Comparison of ENCODE assay signal across 8 mouse cellular contexts in genomic region chr8:105348450-105349095, GRCm38 (mm10). TPM values are rescaled to one million over a fixed set of nuclear protein-coding genes. Genes with fewer than 3 reads are reported as not detected.
DNase-seq lines count a peak whose midpoint lies in the region; ATAC-seq and TF ChIP-seq lines count a peak whose summit lies in the region.

TSS of gene Slc9a5 (plus strand) at chr8:105348843.

- H3K4me2 ChIP-seq in kidney, embryonic 14.5 days (replicated peaks; ENCODE audit: low read depth, low read length), result peak within 1 kb of the TSS; percentile 92
- H3K4me2 ChIP-seq in liver, embryonic 13.5 days, result peak within 1 kb of the TSS; percentile 95
- H3K4me2 ChIP-seq in neural tube, embryonic 15.5 days, result peak within 1 kb of the TSS; percentile 98

- DNase-seq in ovary, postnatal 10 days (ENCODE audit: low spot score), result peak; percentile 34
- no peak for DNase-seq in ovary, adult 18-20 months (ENCODE audit: low spot score)
- peak; percentile 73 to 77 for DNase-seq in cerebellum, adult 2 months
- DNase-seq in liver, embryonic 13.5 days, result no peak

- H3K9me3 ChIP-seq in kidney, embryonic 14.5 days (ENCODE audit: control insufficient read depth, low read length), result no peaks in the 10 kb centered on the region
- H3K9me3 ChIP-seq in liver, embryonic 13.5 days (replicated peaks), result no peaks in the 10 kb centered on the region
- no peaks in the 10 kb centered on the region for H3K9me3 ChIP-seq in neural tube, embryonic 15.5 days (replicated peaks)

- peak within 1 kb of the TSS; percentile 62 for H3K27ac ChIP-seq in cerebellum, adult 2 months (ENCODE audit: insufficient read depth, low read length)
- peak within 1 kb of the TSS; percentile 84; the same call in 1 of the 2 replicates for H3K27ac ChIP-seq in kidney, embryonic 14.5 days (ENCODE audit: low read depth, low read length)
- H3K27ac ChIP-seq in liver, embryonic 13.5 days, result no peak within 1 kb of the TSS; the same call in 1 of the 2 replicates
- H3K27ac ChIP-seq in neural tube, embryonic 15.5 days (replicated peaks), result peak within 1 kb of the TSS; percentile 81

- H3K4me1 ChIP-seq in cerebellum, adult 2 months (ENCODE audit: control insufficient read depth, insufficient read depth, low read length), result peaks cover 6% of the 10 kb centered on the region
- peaks cover 27% of the 10 kb centered on the region for H3K4me1 ChIP-seq in kidney, embryonic 14.5 days (ENCODE audit: control insufficient read depth, insufficient read depth, low read length)
- H3K4me1 ChIP-seq in liver, embryonic 13.5 days (replicated peaks), result peaks cover 54% of the 10 kb centered on the region
- H3K4me1 ChIP-seq in neural tube, embryonic 15.5 days, result peaks cover 49% of the 10 kb centered on the region

- H3K36me3 ChIP-seq in kidney, embryonic 14.5 days (ENCODE audit: control insufficient read depth, insufficient read depth, low read length), result no peaks in the 10 kb centered on the region
- H3K36me3 ChIP-seq in liver, embryonic 13.5 days, result no peaks in the 10 kb centered on the region
- H3K36me3 ChIP-seq in neural tube, embryonic 15.5 days, result no peaks in the 10 kb centered on the region

- no peaks in the 10 kb centered on the region for H3K27me3 ChIP-seq in cerebellum, adult 2 months (ENCODE audit: control insufficient read depth, insufficient read depth, low read length)
- H3K27me3 ChIP-seq in kidney, embryonic 14.5 days (ENCODE audit: control insufficient read depth, insufficient read depth, low read length), result no peaks in the 10 kb centered on the region
- peaks cover 74% of the 10 kb centered on the region for H3K27me3 ChIP-seq in liver, embryonic 13.5 days
- H3K27me3 ChIP-seq in neural tube, embryonic 15.5 days (replicated peaks), result peaks cover 13% of the 10 kb centered on the region

- peak; percentile 10; the same call in 1 of the 2 replicates for ATAC-seq in frontal cortex, adult (ENCODE audit: low TSS enrichment)
- ATAC-seq in kidney, embryonic 14.5 days (ENCODE audit: low FRiP score, low TSS enrichment), result peak; percentile 10; the same call in 1 of the 2 replicates
- ATAC-seq in liver, embryonic 13.5 days (ENCODE audit: low read depth), result no peak
- ATAC-seq in neural tube, embryonic 15.5 days (ENCODE audit: low FRiP score), result peak; percentile 51
- no peak for ATAC-seq in erythroid progenitor cell, adult 5-6 weeks (replicated peaks; ENCODE audit: low FRiP score, poor library complexity, severe bottlenecking)

- peak within 1 kb of the TSS; percentile 82 for H3K4me3 ChIP-seq in cerebellum, adult 2 months (replicated peaks; ENCODE audit: insufficient read depth, low read depth, low read length)
- H3K4me3 ChIP-seq in kidney, embryonic 14.5 days (ENCODE audit: low read length), result peak within 1 kb of the TSS; percentile 79
- H3K4me3 ChIP-seq in liver, embryonic 13.5 days (replicated peaks), result peak within 1 kb of the TSS; percentile 72
- H3K4me3 ChIP-seq in neural tube, embryonic 15.5 days (replicated peaks), result peak within 1 kb of the TSS; percentile 79

- TF ChIP-seq POLR2A in cerebellum, adult 2 months (IDR thresholded peaks at IDR 0.05; ENCODE audit: borderline replicate concordance, insufficient read depth, low read length), result no peak

- 0% methylated on average over 34 of the region's 34 CpGs for WGBS in cerebellum, adult 2 months
- under 1% methylated on average over 34 of the region's 34 CpGs for WGBS in kidney, embryonic 14.5 days
- WGBS in liver, embryonic 13.5 days (ENCODE audit: insufficient replicate concordance), result under 1% methylated on average over 34 of the region's 34 CpGs
- under 1% methylated on average over 34 of the region's 34 CpGs for WGBS in neural tube, embryonic 15.5 days

- peak within 1 kb of the TSS; percentile 74 for H3K9ac ChIP-seq in kidney, embryonic 14.5 days (ENCODE audit: low read depth, low read length)
- H3K9ac ChIP-seq in liver, embryonic 13.5 days, result peak within 1 kb of the TSS; percentile 79
- peak within 1 kb of the TSS; percentile 82 for H3K9ac ChIP-seq in neural tube, embryonic 15.5 days (replicated peaks)

- TF ChIP-seq CTCF in cerebellum, adult 2 months (IDR thresholded peaks at IDR 0.05; ENCODE audit: borderline replicate concordance, insufficient read depth, low read depth, low read length), result no peak

RNA-seq across cellular contexts. Expression of gene Slc9a5, which starts in this region (rescaled TPM):
- polyA plus RNA-seq in cerebellum, adult 2 months (2012; rRNA removed), result 51.7 and 62.0 TPM in 2 replicates
- polyA plus RNA-seq in kidney, embryonic 14.5 days (2014; fragmentation: Nextera tagmentation; extraction: Ambion mirVana), result 2.6 and 4.0 TPM in 2 replicates
- 0.14 and 0.15 TPM in 2 replicates for polyA plus RNA-seq in liver, embryonic 13.5 days (2015; fragmentation: Nextera tagmentation; extraction: Ambion mirVana)
- 9.4 and 10.9 TPM in 2 replicates for polyA plus RNA-seq in neural tube, embryonic 15.5 days (2015; fragmentation: Nextera tagmentation; extraction: Ambion mirVana)
- 2.9 TPM in 1 of 2 replicates, not detected in the other for total RNA-seq in erythroid progenitor cell, adult 5-6 weeks (2015; ENCODE audit: low replicate concordance)
- total RNA-seq in erythroid progenitor cell, adult 5-6 weeks (2017; ENCODE audit: low replicate concordance), result not detected in 2 replicates

Comparison
In these comparisons a context has a peak if more than half of its experiments do, and no peak if none do; other contexts are left out.
1. DNase-seq: peak in ovary, postnatal 10 days (single experiment) and cerebellum, adult 2 months (2 of 2); none in ovary, adult 18-20 months (single experiment) and liver, embryonic 13.5 days (single experiment).
2. ATAC-seq: peak in frontal cortex, adult (single experiment), kidney, embryonic 14.5 days (single experiment) and neural tube, embryonic 15.5 days (single experiment); none in liver, embryonic 13.5 days (single experiment) and erythroid progenitor cell, adult 5-6 weeks (single experiment).
3. Peak in every context shown above with its lines, with median percentiles within 50 percentile points of each other: H3K4me3 ChIP-seq, H3K4me2 ChIP-seq and H3K9ac ChIP-seq.